Mouse (Mus musculus) lung, postnatal 0 days (tissue): ENCODE results near the gene Nipal3. TPM values are rescaled to one million over a fixed set of nuclear protein-coding genes. Genes with fewer than 3 reads are reported as not detected.
A peak's percentile ranks its signal among the peaks of the same experiment; 100 is the strongest.

Experiments
- ATAC-seq: fragments of 200-750 bp; cut with Nextera tagmentation; 2 replicates; pipeline ENCODE4 v1.8.0; 2017; ENCODE audit warnings: moderate library complexity
- DNase-seq: peaks from one replicate; pipeline ENCODE4 v3.0.0-alpha.2; 2016; ENCODE audit warnings: low spot score
- H3K27ac ChIP-seq: fragments of 300-500 bp; sonication (generic); 2 replicates; pipeline ENCODE4 v1.5.1; 2014; ENCODE audit warnings: antibody characterized with exemption, mild to moderate bottlenecking, low read length, mixed read lengths
- H3K27me3 ChIP-seq: fragments of 300-500 bp; sonication (generic); replicated peaks from 2 replicates; pipeline ENCODE4 v1.6.1; 2014; ENCODE audit warnings: low read length, mixed read lengths; ENCODE audit not compliant: insufficient read depth
- H3K36me3 ChIP-seq: fragments of 300-500 bp; sonication (generic); 2 replicates; pipeline ENCODE4 v1.6.1; 2014; ENCODE audit warnings: low read length, mixed read lengths; ENCODE audit not compliant: insufficient read depth
- H3K4me1 ChIP-seq: fragments of 300-500 bp; sonication (generic); 2 replicates; pipeline ENCODE4 v1.6.1; 2014; ENCODE audit warnings: antibody characterized with exemption, low read depth, low read length, mixed read lengths; ENCODE audit not compliant: insufficient read depth
- H3K4me2 ChIP-seq: fragments of 300-500 bp; sonication (generic); replicated peaks from 2 replicates; pipeline ENCODE4 v1.6.1; 2014; ENCODE audit warnings: low read depth, mild to moderate bottlenecking, low read length, moderate library complexity, mixed read lengths
- H3K4me3 ChIP-seq: fragments of 300-500 bp; sonication (generic); 2 replicates; pipeline ENCODE4 v1.5.1; 2014; ENCODE audit warnings: low read depth, low read length
- H3K9ac ChIP-seq: fragments of 300-500 bp; sonication (generic); replicated peaks from 2 replicates; pipeline ENCODE4 v1.6.1; 2014; ENCODE audit warnings: low read depth, mild to moderate bottlenecking
- H3K9me3 ChIP-seq: fragments of 300-500 bp; sonication (generic); 2 replicates; pipeline ENCODE4 v1.6.1; 2016; ENCODE audit warnings: low read length, mixed read lengths
- CTCF ChIP-seq: IDR thresholded peaks from 2 replicates; pipeline ENCODE4 v1.5.1; 2016; ENCODE audit warnings: antibody characterized with exemption, mild to moderate bottlenecking
- EP300 ChIP-seq: IDR thresholded peaks from 2 replicates; pipeline ENCODE4 v1.6.1; 2016; ENCODE audit warnings: antibody characterized with exemption, mild to moderate bottlenecking, control low read depth
- WGBS: fragments of 180-500 bp; shearing (Covaris S2); extraction: QIAGEN DNeasy Blood & Tissue Kit; methylation state at CpG from one replicate; pipeline ENCODE4 v1.1.7; 2014; 5-methylcytosine and 5-hydroxymethylcytosine counted together
- polyA plus RNA-seq: library from polyadenylated mRNA; unstranded; fragments of >200 nt; fragmentation: Nextera tagmentation; extraction: Ambion mirVana; gene quantifications from 2 replicates; pipeline ENCODE4 v1.2.1, GENCODE M21; 2015

Gene Nipal3
- polyA plus RNA-seq, 1 experiment from 2014 or later = 12.0 TPM

DNA sequence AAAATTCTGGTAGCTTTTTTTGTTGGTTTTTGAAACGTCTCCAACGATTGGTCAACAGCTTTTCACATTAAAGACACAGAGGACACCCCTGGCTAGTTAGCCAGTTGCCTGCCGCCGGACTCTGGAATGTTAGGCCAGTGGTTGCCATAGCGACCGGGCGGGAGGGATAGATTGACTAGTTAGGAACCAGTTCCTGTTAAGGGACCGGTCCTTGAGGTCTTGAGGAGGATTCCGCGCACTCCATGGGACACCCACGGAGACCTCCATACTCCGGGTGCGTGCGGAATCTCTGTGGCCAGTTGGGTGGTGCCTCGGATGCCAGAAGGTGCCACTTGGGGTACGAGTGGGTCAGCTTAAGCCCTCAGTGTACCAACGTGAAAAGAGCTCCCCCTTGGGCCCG lies 972 bp upstream of the Nipal3 start:
- ATAC-seq (no peak), DNase-seq (peak; percentile 68)
- WGBS = 25% methylated on average over 18 of the region's 18 CpGs
- Histone ChIP-seq H3K9me3 (no peaks in the 10 kb centered on the region; the same call in 1 of the 2 replicates), H3K4me3 (peak overlapping the region; percentile 55; the same call in 1 of the 2 replicates), H3K9ac (no peak overlapping the region), H3K27ac (no peak overlapping the region), H3K27me3 (no peaks in the 10 kb centered on the region), H3K4me1 (no peaks in the 10 kb centered on the region; the same call in 1 of the 2 replicates), H3K36me3 (no peaks in the 10 kb centered on the region), H3K4me2 (no peak overlapping the region)
- TF ChIP-seq CTCF (peak; percentile 19; the same call in 1 of the 2 replicates), EP300 (no peak)

DNA sequence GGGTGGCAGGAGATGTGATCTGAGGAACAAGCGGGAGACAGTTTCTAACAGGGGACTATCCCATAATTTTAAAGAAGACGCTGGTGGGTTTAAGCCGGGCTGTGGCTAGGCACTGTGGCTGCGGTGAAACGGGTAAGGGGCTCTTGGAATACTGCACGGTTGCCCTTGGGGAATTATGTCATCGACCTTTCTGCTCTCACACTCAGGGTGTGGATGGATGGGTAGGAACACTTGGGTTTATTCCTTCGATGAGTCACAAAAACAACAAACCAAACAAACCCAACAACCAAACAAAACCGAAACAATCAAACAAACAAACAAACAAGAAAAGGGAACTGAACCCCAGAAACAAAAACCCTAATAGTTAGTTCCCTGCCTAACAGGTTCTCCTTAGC lies 556 bp upstream of the Nipal3 start:
- Histone ChIP-seq H3K4me2 (peak overlapping the region; percentile 95), H3K27ac (no peak overlapping the region; the same call in 1 of the 2 replicates), H3K4me3 (peak overlapping the region; percentile 55; the same call in 1 of the 2 replicates), H3K27me3 (no peaks in the 10 kb centered on the region), H3K9me3 (no peaks in the 10 kb centered on the region; the same call in 1 of the 2 replicates), H3K9ac (no peak overlapping the region), H3K4me1 (no peaks in the 10 kb centered on the region; the same call in 1 of the 2 replicates), H3K36me3 (no peaks in the 10 kb centered on the region)
- no peak for DNase-seq
- TF ChIP-seq CTCF = no peak
- no peak for TF ChIP-seq EP300
- WGBS = 8% methylated on average over 9 of the region's 9 CpGs
- no peak for ATAC-seq

DNA sequence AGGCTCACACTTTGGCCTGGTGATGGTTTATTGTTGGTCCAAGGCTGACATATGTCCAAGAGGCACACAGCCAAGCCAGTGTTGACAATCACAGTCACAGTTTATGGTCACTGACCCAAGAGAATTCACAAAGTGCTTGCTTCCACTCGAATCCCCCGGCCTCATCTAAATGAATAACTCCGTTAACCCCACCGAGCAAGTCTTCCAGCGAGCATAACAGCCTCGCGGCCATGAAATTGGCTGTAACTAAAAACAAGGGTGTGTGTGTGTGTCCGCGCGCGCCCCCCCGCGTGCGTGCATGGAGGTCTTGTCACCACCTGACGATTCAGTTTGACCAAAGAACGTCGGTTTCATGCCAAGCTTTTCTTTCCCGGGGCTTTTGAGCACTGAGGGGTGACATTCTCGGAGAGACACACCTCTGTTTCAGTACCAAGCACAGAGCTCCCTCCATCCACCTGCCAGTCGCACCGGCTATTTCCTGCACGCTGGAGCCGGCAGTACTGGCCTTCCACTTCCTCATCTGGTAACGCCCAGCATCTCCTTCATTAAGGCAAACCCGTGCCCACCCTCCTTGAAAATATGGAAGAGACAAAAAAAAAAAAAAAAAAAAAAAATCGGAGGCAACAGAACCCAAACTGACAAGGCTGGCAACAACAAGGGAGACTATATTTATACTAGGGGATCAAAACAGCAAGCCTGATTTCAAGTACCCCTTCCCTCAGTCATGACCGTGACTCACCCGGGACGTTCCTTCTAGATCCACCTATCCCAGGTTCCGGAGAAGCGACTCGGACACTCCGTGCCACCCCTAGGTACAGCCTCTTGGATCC lies 932 bp downstream of the Nipal3 start:
- Histone ChIP-seq H3K4me1 (no peaks in the 10 kb centered on the region; the same call in 1 of the 2 replicates), H3K9ac (0 out of 2 replicates have a peak overlapping the region, but pooled peaks have one; percentile 29), H3K36me3 (0 out of 2 replicates have a peak, but pooled peaks cover 12% of the 10 kb centered on the region), H3K27me3 (no peaks in the 10 kb centered on the region), H3K4me3 (peak overlapping the region; percentile 55), H3K9me3 (no peaks in the 10 kb centered on the region), H3K4me2 (peak overlapping the region; percentile 95), H3K27ac (peak overlapping the region; percentile 78)
- DNase-seq (peak; percentile 48), ATAC-seq (peak; percentile 44)
- TF ChIP-seq EP300 = peak; percentile 72; the same call in 1 of the 2 replicates
- peak; percentile 48 for TF ChIP-seq CTCF
- WGBS = 2% methylated on average over 33 of the region's 33 CpGs

DNA sequence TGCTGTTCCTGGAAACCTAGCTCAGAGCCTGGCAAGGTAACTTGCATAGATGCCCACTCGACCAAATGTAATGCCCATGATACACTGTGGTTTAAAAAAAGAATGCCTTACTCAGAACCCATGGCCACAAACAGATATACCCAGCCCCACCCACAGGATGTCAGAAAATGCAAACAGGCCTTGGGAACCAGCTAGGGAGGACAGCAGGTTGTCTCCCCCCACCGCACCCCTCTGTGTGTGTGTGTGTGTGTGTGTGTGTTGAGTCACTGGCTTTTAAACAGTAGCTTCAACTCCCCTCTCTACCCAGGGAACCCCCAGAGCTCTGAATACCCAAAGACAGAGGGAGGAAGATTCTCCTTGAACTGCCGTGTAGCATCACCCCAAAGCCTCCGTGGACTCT lies 1.6 kb downstream of the Nipal3 start:
- ATAC-seq (no peak), DNase-seq (no peak)
- no peak for TF ChIP-seq CTCF
- peak; percentile 20; the same call in 1 of the 2 replicates for TF ChIP-seq EP300
- Histone ChIP-seq H3K36me3 (0 out of 2 replicates have a peak, but pooled peaks cover 12% of the 10 kb centered on the region), H3K27ac (peak overlapping the region; percentile 78), H3K4me2 (peak overlapping the region; percentile 95), H3K27me3 (no peaks in the 10 kb centered on the region), H3K9me3 (no peaks in the 10 kb centered on the region), H3K4me1 (no peaks in the 10 kb centered on the region; the same call in 1 of the 2 replicates), H3K4me3 (peak overlapping the region; percentile 55; the same call in 1 of the 2 replicates), H3K9ac (0 out of 2 replicates have a peak overlapping the region, but pooled peaks have one; percentile 29)
- WGBS = 43% methylated on average over 4 of the region's 4 CpGs

DNA sequence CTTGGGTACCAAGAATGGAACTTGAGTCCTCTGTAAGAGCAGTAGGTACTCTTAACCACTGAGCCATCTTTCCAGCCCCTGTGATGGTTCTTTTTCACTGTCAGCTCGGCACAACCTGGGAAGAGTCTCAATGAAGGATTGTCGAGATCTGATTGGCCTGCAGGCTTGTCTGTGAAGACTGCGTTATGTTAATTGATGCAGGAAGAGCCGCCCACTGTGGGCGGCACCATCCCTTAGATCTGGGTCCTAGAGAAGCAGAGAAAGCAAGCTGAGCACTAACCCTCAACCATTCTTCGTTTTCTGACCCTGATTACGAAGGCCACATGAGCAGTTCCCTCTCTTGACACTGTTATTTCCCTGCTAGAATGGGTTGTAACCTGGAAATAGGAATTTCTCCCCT lies 5.6 kb downstream of the Nipal3 start:
- no peak for ATAC-seq
- no peak for TF ChIP-seq EP300
- no peak for TF ChIP-seq CTCF

DNA sequence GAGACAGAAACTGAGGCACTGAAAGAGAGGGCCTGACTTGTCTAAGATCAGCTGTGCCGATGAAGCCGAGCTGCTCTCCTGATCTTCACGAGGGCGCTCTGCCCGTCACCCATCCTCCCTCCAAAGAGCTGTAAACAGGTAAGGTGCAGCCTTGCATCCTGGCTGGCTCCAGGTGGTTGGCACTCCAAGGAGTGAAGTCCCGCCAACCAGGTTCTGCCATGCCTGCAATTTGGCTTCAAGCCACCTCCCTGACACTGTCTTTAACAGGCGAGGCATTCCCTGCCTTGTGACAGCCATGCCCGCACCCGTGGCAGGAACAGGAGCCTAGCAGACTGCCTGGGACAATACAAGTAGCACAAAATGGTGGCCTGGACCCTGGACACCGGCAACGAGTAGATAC lies 8.5 kb downstream of the Nipal3 start:
- no peaks in the 10 kb centered on the region for H3K9me3 ChIP-seq
- ATAC-seq (no peak), DNase-seq (no peak)
- no peak overlapping the region for H3K4me3 ChIP-seq
- 0 out of 2 replicates have a peak, but pooled peaks cover 12% of the 10 kb centered on the region for H3K36me3 ChIP-seq
- no peaks in the 10 kb centered on the region for H3K27me3 ChIP-seq
- no peak overlapping the region for H3K27ac ChIP-seq
- no peak overlapping the region for H3K4me2 ChIP-seq
- no peak overlapping the region for H3K9ac ChIP-seq
- H3K4me1 ChIP-seq = no peaks in the 10 kb centered on the region
- WGBS = 86% methylated on average over 11 of the region's 11 CpGs
- TF ChIP-seq CTCF (no peak), EP300 (no peak)

More for the DNA sequence above, 5.6 kb downstream of the Nipal3 start:
- Histone ChIP-seq H3K9ac (no peak overlapping the region), H3K27ac (no peak overlapping the region), H3K27me3 (no peaks in the 10 kb centered on the region), H3K36me3 (0 out of 2 replicates have a peak, but pooled peaks cover 12% of the 10 kb centered on the region), H3K4me3 (no peak overlapping the region), H3K4me2 (no peak overlapping the region), H3K9me3 (no peaks in the 10 kb centered on the region), H3K4me1 (no peaks in the 10 kb centered on the region)
- no peak for DNase-seq
- 88% methylated on average over 7 of the region's 7 CpGs for WGBS
